Mouse (Mus musculus) CH12.LX (cell line): Measurements from ENCODE around the gene Fbxw15. TPM values are rescaled to one million over a fixed set of nuclear protein-coding genes. Genes with fewer than 3 reads are reported as not detected.
"Not testable (repeated sequence)": the region's sequence is repeated elsewhere in the genome, so short reads cannot be mapped to it uniquely, and the experiment has no call there.

Experiments
- DNase-seq: peaks from one replicate; pipeline ENCODE4 v3.0.0-alpha.2; 2013; ENCODE audit errors: extremely low read depth
- H3K27ac ChIP-seq: 2 replicates; pipeline ENCODE4 v1.5.1; 2012; ENCODE audit warnings: low read depth, mild to moderate bottlenecking, control low read depth, moderate library complexity; ENCODE audit not compliant: insufficient read depth
- H3K27me3 ChIP-seq: replicated peaks from 2 replicates; pipeline ENCODE3; 2012; ENCODE audit warnings: inconsistent platforms
- H3K36me3 ChIP-seq, 2 experiments: replicated peaks in 1 of 2; 2 replicates each; pipeline versions ENCODE3 to v1.6.1; 2012; ENCODE audit warnings: inconsistent platforms in 1 of 2, low read length in 1 of 2, mild to moderate bottlenecking in 1 of 2, mixed read lengths in 1 of 2, moderate library complexity in 1 of 2; ENCODE audit not compliant: control insufficient read depth in 1 of 2, insufficient read depth in 1 of 2
- H3K4me1 ChIP-seq, 2 experiments: 2 replicates each; pipeline ENCODE4 v1.6.1; 2012; ENCODE audit warnings: inconsistent platforms in 1 of 2, moderate library complexity in 1 of 2; ENCODE audit not compliant: insufficient read depth in 2 of 2, control insufficient read depth in 1 of 2
- H3K4me2 ChIP-seq: 2 replicates; pipeline ENCODE4 v1.6.1; 2012; ENCODE audit warnings: low read depth, mild to moderate bottlenecking, control low read depth; ENCODE audit not compliant: poor library complexity, insufficient read depth, severe bottlenecking
- H3K4me3 ChIP-seq, 3 experiments: fragments of 150-350 bp in 1 of 3; sonication (generic) in 1 of 3; replicated peaks in 1 of 3; 2 replicates each; pipeline versions ENCODE3 to v1.5.1; 2011 to 2012; ENCODE audit warnings: low read depth in 2 of 3, low read length in 2 of 3, mild to moderate bottlenecking in 2 of 3, moderate library complexity in 2 of 3, control low read depth in 1 of 3, improper control_type of control experiment in 1 of 3, inconsistent platforms in 1 of 3, mixed read lengths in 1 of 3; ENCODE audit not compliant: poor library complexity in 1 of 3
- H3K79me2 ChIP-seq: replicated peaks from 2 replicates; pipeline ENCODE4 v1.6.1; 2012; ENCODE audit warnings: mild to moderate bottlenecking, moderate library complexity; ENCODE audit not compliant: control insufficient read depth, poor library complexity, insufficient read depth, severe bottlenecking; ENCODE audit errors: extremely low read depth
- H3K9ac ChIP-seq: 2 replicates; pipeline ENCODE4 v1.6.1; 2012; ENCODE audit warnings: low read depth, mild to moderate bottlenecking, control low read depth, moderate library complexity; ENCODE audit not compliant: insufficient read depth
- H3K9me3 ChIP-seq: replicated peaks from 2 replicates; pipeline ENCODE3; 2012; ENCODE audit warnings: low read length, inconsistent platforms, mixed read lengths
- KAT2A ChIP-seq: IDR thresholded peaks from 2 replicates; pipeline ENCODE4 v1.6.1; 2012; ENCODE audit warnings: low read length, improper control_type of control experiment, inconsistent platforms; ENCODE audit not compliant: insufficient replicate concordance
- MYC ChIP-seq: IDR thresholded peaks from 2 replicates; pipeline ENCODE4 v1.6.1; 2011; ENCODE audit warnings: low read depth, mild to moderate bottlenecking, improper control_type of control experiment, low read length
- PAX5 ChIP-seq: IDR thresholded peaks from 2 replicates; pipeline ENCODE4 v1.6.1; 2012; ENCODE audit warnings: low read length, inconsistent platforms, mixed read lengths
- TBP ChIP-seq: conservative IDR thresholded peaks from 2 replicates; pipeline ENCODE4 v1.6.1; 2011; ENCODE audit warnings: low read depth, low read length, improper control_type of control experiment
- ZKSCAN1 ChIP-seq: IDR thresholded peaks from 2 replicates; pipeline ENCODE4 v1.6.1; 2012; ENCODE audit warnings: low read depth, inconsistent platforms, low read length, improper control_type of control experiment, borderline replicate concordance
- dilution Hi-C: fragments of 300-500 bp; cut with MboI; formaldehyde crosslinking; loops from 2 replicates; pipeline ENCODE4 v1.14.3; 2020; ENCODE audit warnings: low sequenced_read_pairs; ENCODE audit not compliant: extremely low pct_unique_long_range_greater_than_20kb, extremely low pct_ligation_motif_present
- in situ Hi-C: fragments of 300-500 bp; cut with MboI; formaldehyde crosslinking; loops from 3 replicates; pipeline ENCODE4 v1.14.3; 2019; ENCODE audit warnings: low sequenced_read_pairs, low pct_ligation_motif_present, low pct_unique_long_range_greater_than_20kb, mixed read lengths
- polyA plus RNA-seq: library from polyadenylated mRNA; unstranded; fragments of >175 nt; gene quantifications from 2 replicates; pipeline ENCODE4 v1.2.1, GENCODE M21; 2012; ENCODE audit warnings: low read depth; ENCODE audit not compliant: insufficient read length
- total RNA-seq, 2 experiments: library from RNA; depleted of rRNA; stranded (reverse); fragments of 300-350 nt in 1 of 2; fragments of >200 nt in 1 of 2; gene quantifications; 2 replicates each; pipeline ENCODE4 v1.2.3; 2012 to 2014

Gene Fbxw15
- total and polyA plus RNA-seq, 3 experiments, result not detected

DNA sequence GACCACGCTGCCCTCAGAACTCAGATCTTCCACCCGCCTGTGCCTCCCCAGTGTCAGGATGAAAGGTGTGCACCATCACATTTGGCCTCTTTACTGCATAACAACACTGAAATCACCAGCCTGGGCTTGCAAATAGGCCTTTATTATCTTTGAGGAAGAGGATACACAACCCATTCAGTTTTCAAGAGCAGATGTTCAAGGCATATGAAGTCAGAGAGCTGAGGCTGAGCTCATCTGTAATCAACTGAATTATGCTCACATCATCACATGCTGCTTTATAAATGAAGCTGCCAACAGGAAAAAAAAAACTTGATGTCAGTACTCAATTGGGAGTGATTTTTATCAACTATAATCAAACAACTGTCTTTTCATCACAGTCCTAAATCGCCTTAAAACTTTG, 15.6 kb downstream of the Fbxw15 start:
- Histone ChIP-seq H3K27me3 (peaks cover 18% of the 10 kb centered on the region), H3K9ac (no peak overlapping the region), H3K4me1 (0 out of 4 replicates have a peak, but pooled peaks cover 0 to 2% of the 10 kb centered on the region in 2 experiments), H3K4me3 (no peak overlapping the region), H3K79me2 (no peaks in the 10 kb centered on the region), H3K36me3 (no peaks in the 10 kb centered on the region), H3K4me2 (no peak overlapping the region), H3K9me3 (peaks cover 5% of the 10 kb centered on the region), H3K27ac (no peak overlapping the region)
- in situ Hi-C loops (no loop called here), dilution Hi-C loops (no loop called here)
- DNase-seq, result no peak
- TF ChIP-seq KAT2A, result no peak
- TF ChIP-seq ZKSCAN1, result no peak

DNA sequence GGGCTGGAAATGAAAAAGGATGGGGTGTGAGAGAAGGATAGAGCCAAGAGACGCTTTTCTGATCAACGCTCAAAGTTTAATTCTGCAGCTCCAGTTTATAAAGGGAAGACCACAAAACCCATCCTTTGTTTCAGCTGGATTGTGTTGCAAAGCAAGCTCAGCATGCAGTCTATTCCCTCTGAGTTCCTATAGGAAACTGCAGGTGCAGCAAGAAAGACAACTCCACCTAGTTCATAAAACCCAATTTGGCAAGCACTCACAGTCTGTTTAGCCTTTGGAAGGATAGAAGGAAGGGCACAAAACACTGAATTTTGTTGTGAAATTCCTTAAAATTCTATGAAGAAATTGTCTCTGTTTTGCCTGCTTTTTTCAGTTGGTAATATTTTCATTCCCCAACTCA, 18.4 kb downstream of the Fbxw15 start:
- H3K9ac ChIP-seq, H3K36me3 ChIP-seq, H3K4me1 ChIP-seq, H3K27me3 ChIP-seq, H3K27ac ChIP-seq, DNase-seq, H3K9me3 ChIP-seq, H3K4me3 ChIP-seq, H3K79me2 ChIP-seq, dilution Hi-C loops, H3K4me2 ChIP-seq, in situ Hi-C loops: not testable (repeated sequence)

DNA sequence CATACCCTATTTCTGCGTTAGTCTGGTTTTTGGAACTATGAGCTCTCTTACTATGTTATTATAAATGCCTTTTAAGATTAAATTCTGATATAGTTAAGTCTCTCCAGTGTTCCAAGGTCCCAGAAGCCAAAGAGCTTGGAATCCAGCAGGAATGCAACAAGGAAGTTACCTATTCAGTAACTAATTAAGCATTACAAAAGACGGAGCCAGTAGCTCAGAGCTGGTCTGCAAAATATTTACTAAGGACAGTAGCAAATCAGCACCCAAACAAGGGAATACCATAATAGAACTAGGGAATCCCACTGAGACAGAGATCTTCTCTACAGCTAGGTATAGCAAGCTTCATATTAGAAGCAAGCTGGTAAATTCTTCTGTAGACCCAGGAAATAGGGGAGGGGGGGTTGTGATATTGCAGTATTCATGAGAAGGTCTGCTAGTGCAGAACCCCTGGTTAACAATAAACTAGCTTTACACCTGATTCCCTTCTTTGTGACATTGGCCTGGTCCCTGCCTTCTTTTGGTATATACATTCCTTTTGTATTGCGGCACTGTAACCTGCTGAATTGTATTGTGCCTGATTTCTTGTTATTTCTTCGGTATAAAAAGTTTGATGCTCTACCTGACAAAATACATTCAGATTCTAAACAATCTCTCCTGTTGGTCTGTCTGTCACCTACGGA, 44.5 kb downstream of the Fbxw15 start:
- Histone ChIP-seq H3K9ac (no peak overlapping the region), H3K36me3 (no peaks in the 10 kb centered on the region), H3K4me1 (no peaks in the 10 kb centered on the region), H3K9me3 (no peaks in the 10 kb centered on the region), H3K79me2 (no peaks in the 10 kb centered on the region), H3K4me2 (no peak overlapping the region), H3K27me3 (peaks cover 8% of the 10 kb centered on the region), H3K27ac (no peak overlapping the region), H3K4me3 (no peak overlapping the region)
- dilution Hi-C loops (no loop called here), in situ Hi-C loops (no loop called here)
- DNase-seq, result no peak
- no peak for TF ChIP-seq PAX5
- TF ChIP-seq TBP, result no peak
- TF ChIP-seq MYC, result no peak

Other genes starting within 250 kb of the Fbxw15 start
- gene Fbxw28, start 228.6 kb downstream of the Fbxw15 start, total RNA-seq (2012; rRNA removed), result not detected in 2 replicates
- not detected in 2 replicates for gene Fbxw28, start 228.6 kb downstream of the Fbxw15 start, total RNA-seq (2014; rRNA removed)
- gene Fbxw28, start 228.6 kb downstream of the Fbxw15 start, polyA plus RNA-seq, result not detected in 2 replicates
- not detected in 2 replicates for gene Fbxw22, start 164.0 kb downstream of the Fbxw15 start, total RNA-seq (2012; rRNA removed)
- not detected in 2 replicates for gene Fbxw22, start 164.0 kb downstream of the Fbxw15 start, total RNA-seq (2014; rRNA removed)
- not detected in 2 replicates for gene Fbxw22, start 164.0 kb downstream of the Fbxw15 start, polyA plus RNA-seq
- gene Fbxw16, start 119.1 kb downstream of the Fbxw15 start, total RNA-seq (2012; rRNA removed), result not detected in 2 replicates
- not detected in 2 replicates for gene Fbxw16, start 119.1 kb downstream of the Fbxw15 start, total RNA-seq (2014; rRNA removed)
- not detected in 2 replicates for gene Fbxw16, start 119.1 kb downstream of the Fbxw15 start, polyA plus RNA-seq
- not detected in 2 replicates for gene Fbxw19, start 72.4 kb downstream of the Fbxw15 start, total RNA-seq (2012; rRNA removed)
- gene Fbxw19, start 72.4 kb downstream of the Fbxw15 start, total RNA-seq (2014; rRNA removed), result not detected in 2 replicates
- gene Fbxw19, start 72.4 kb downstream of the Fbxw15 start, polyA plus RNA-seq, result not detected in 2 replicates
- not detected in 2 replicates for gene Fbxw24, start 57.8 kb upstream of the Fbxw15 start, total RNA-seq (2012; rRNA removed)
- not detected in 2 replicates for gene Fbxw24, start 57.8 kb upstream of the Fbxw15 start, total RNA-seq (2014; rRNA removed)
- gene Fbxw24, start 57.8 kb upstream of the Fbxw15 start, polyA plus RNA-seq, result not detected in 2 replicates
- gene Fbxw25, start 96.4 kb upstream of the Fbxw15 start, total RNA-seq (2012; rRNA removed), result not detected in 2 replicates
- gene Fbxw25, start 96.4 kb upstream of the Fbxw15 start, total RNA-seq (2014; rRNA removed), result not detected in 2 replicates
- gene Fbxw25, start 96.4 kb upstream of the Fbxw15 start, polyA plus RNA-seq, result not detected in 2 replicates
- not detected in 2 replicates for gene Fbxw18, start 134.4 kb upstream of the Fbxw15 start, total RNA-seq (2012; rRNA removed)
- gene Fbxw18, start 134.4 kb upstream of the Fbxw15 start, total RNA-seq (2014; rRNA removed), result not detected in 2 replicates
- gene Fbxw18, start 134.4 kb upstream of the Fbxw15 start, polyA plus RNA-seq, result not detected in 2 replicates
- gene Fbxw26, start 177.8 kb upstream of the Fbxw15 start, total RNA-seq (2012; rRNA removed), result not detected in 2 replicates
- gene Fbxw26, start 177.8 kb upstream of the Fbxw15 start, total RNA-seq (2014; rRNA removed), result not detected in 2 replicates
- gene Fbxw26, start 177.8 kb upstream of the Fbxw15 start, polyA plus RNA-seq, result not detected in 2 replicates
- gene Fbxw27, start 222.4 kb upstream of the Fbxw15 start, total RNA-seq (2012; rRNA removed), result not detected in 2 replicates
- gene Fbxw27, start 222.4 kb upstream of the Fbxw15 start, total RNA-seq (2014; rRNA removed), result not detected in 2 replicates
- gene Fbxw27, start 222.4 kb upstream of the Fbxw15 start, polyA plus RNA-seq, result not detected in 2 replicates
- gene Spink8, start 244.0 kb upstream of the Fbxw15 start, total RNA-seq (2012; rRNA removed), result not detected in 2 replicates
- gene Spink8, start 244.0 kb upstream of the Fbxw15 start, total RNA-seq (2014; rRNA removed), result not detected in 2 replicates
- not detected in 2 replicates for gene Spink8, start 244.0 kb upstream of the Fbxw15 start, polyA plus RNA-seq